In genomic region chr4:130791811-130792375, GRCm38 (mm10) we compare ENCODE assay signal across 8 mouse cellular contexts. TPM values are rescaled to one million over a fixed set of nuclear protein-coding genes. Genes with fewer than 3 reads are reported as not detected.
DNase-seq lines count a peak whose midpoint lies in the region; ATAC-seq and TF ChIP-seq lines count a peak whose summit lies in the region.

No protein-coding gene starts in this region.

- peaks cover 12% of the 10 kb centered on the region for H3K4me1 ChIP-seq in spleen, adult 2 months (ENCODE audit: control insufficient read depth, insufficient read depth, insufficient read length)
- peaks cover 44% of the 10 kb centered on the region for H3K4me1 ChIP-seq in hindbrain, embryonic 10.5 days (replicated peaks)
- peaks cover 42% of the 10 kb centered on the region for H3K4me1 ChIP-seq in midbrain, embryonic 13.5 days (replicated peaks)

- peak overlapping the region; percentile 63; the same call in 1 of the 2 replicates for H3K4me3 ChIP-seq in spleen, adult 2 months (ENCODE audit: extremely low read depth, insufficient read depth, insufficient read length)
- peak overlapping the region; percentile 91 for H3K4me3 ChIP-seq in hindbrain, embryonic 10.5 days
- peak overlapping the region; percentile 88 for H3K4me3 ChIP-seq in midbrain, embryonic 13.5 days (replicated peaks)

- H3K9ac ChIP-seq in midbrain, embryonic 13.5 days (replicated peaks) = peak overlapping the region; percentile 99

- TF ChIP-seq CTCF in spleen, adult 2 months (IDR thresholded peaks at IDR 0.05; ENCODE audit: extremely low read depth, insufficient read depth, insufficient read length, insufficient replicate concordance) = no peak

- H3K27ac ChIP-seq in spleen, adult 2 months (ENCODE audit: insufficient read depth, low read length) = no peak overlapping the region
- H3K27ac ChIP-seq in hindbrain, embryonic 10.5 days = peak overlapping the region; percentile 98
- peak overlapping the region; percentile 89 for H3K27ac ChIP-seq in midbrain, embryonic 13.5 days

- H3K36me3 ChIP-seq in spleen, adult 2 months (ENCODE audit: control insufficient read depth, insufficient read depth, low read length) = no peaks in the 10 kb centered on the region
- no peaks in the 10 kb centered on the region for H3K36me3 ChIP-seq in hindbrain, embryonic 10.5 days
- no peaks in the 10 kb centered on the region for H3K36me3 ChIP-seq in midbrain, embryonic 13.5 days

- DNase-seq in cerebellum, adult 9-11 months = peak; percentile 59
- DNase-seq in cerebellum, adult 18-20 months = no peak
- no peak for DNase-seq in spleen, adult 2 months (ENCODE audit: low read depth in 1 of 2, low spot score in 2 of 2)
- DNase-seq in spleen, adult 18-20 months = no peak
- peak; percentile 59 for DNase-seq in hindbrain, embryonic 10.5 days (ENCODE audit: low spot score)
- DNase-seq in left cerebral cortex, adult 8-10 months (ENCODE audit: low spot score in 2 of 2) = no peak
- no peak for DNase-seq in urinary bladder, postnatal 10 days (ENCODE audit: low spot score)

- H3K27me3 ChIP-seq in spleen, adult 2 months (ENCODE audit: control insufficient read depth, insufficient read depth, low read length) = peaks cover 14% of the 10 kb centered on the region
- peaks cover 39% of the 10 kb centered on the region for H3K27me3 ChIP-seq in hindbrain, embryonic 10.5 days (ENCODE audit: insufficient read depth, poor library complexity, severe bottlenecking)
- peaks cover 21% of the 10 kb centered on the region; the same call in 1 of the 2 replicates for H3K27me3 ChIP-seq in midbrain, embryonic 13.5 days

- no peak for TF ChIP-seq POLR2A in spleen, adult 2 months (IDR thresholded peaks at IDR 0.05; ENCODE audit: low read depth, low read length)

- no peaks in the 10 kb centered on the region for H3K9me3 ChIP-seq in hindbrain, embryonic 10.5 days
- H3K9me3 ChIP-seq in midbrain, embryonic 13.5 days = no peaks in the 10 kb centered on the region

- H3K4me2 ChIP-seq in midbrain, embryonic 13.5 days (replicated peaks) = peak overlapping the region; percentile 88

- 9% methylated on average over 19 of the region's 19 CpGs for WGBS in spleen, adult 2 months
- 6% methylated on average over 19 of the region's 19 CpGs for WGBS in hindbrain, embryonic 10.5 days
- 5% methylated on average over 19 of the region's 19 CpGs for WGBS in midbrain, embryonic 13.5 days

- peak; percentile 28 for ATAC-seq in midbrain, embryonic 13.5 days

RNA-seq across cellular contexts. Expression of gene Sdc3, which starts 0.4 kb away (rescaled TPM):
- polyA plus RNA-seq in spleen, adult 2 months (2012; rRNA removed) = 110 and 140 TPM in 2 replicates
- polyA plus RNA-seq in hindbrain, embryonic 10.5 days (2016; fragmentation: Nextera tagmentation; extraction: Ambion mirVana) = 30.0 and 38.4 TPM in 2 replicates
- 72.3 and 72.9 TPM in 2 replicates for polyA plus RNA-seq in midbrain, embryonic 13.5 days (2015; fragmentation: Nextera tagmentation; extraction: Ambion mirVana)
- total RNA-seq in left cerebral cortex, adult 8-10 months (2022) = 100 to 1,000 TPM; 137 to 168 (median 159) TPM

Comparison
In these comparisons a context has a peak if more than half of its experiments do, and no peak if none do; other contexts are left out.
1. DNase-seq: peak in cerebellum, adult 9-11 months (single experiment) and hindbrain, embryonic 10.5 days (single experiment); none in cerebellum, adult 18-20 months (0 of 2), spleen, adult 2 months (0 of 2), spleen, adult 18-20 months (0 of 2), left cerebral cortex, adult 8-10 months (0 of 2) and urinary bladder, postnatal 10 days (single experiment).
2. Peak in every context shown above with its lines, with median percentiles within 50 percentile points of each other: H3K4me3 ChIP-seq.